Mouse (Mus musculus): Measurements from ENCODE around the gene Lgr4.

Lgr4 gene

GRCm38 (mm10) chr2:109976181-109976580 is 58.7 kb downstream of the Lgr4 start:
- DNase-seq (ENCODE audit: low read depth, low spot score), result no peak

GRCm38 (mm10) chr2:109977322-109977721 is 59.9 kb downstream of the Lgr4 start:
- DNase-seq (ENCODE audit: low read depth, low spot score), result no peak

GRCm38 (mm10) chr2:109979209-109979608 is 61.8 kb downstream of the Lgr4 start:
- DNase-seq (ENCODE audit: low read depth, low spot score), result no peak

DNA sequence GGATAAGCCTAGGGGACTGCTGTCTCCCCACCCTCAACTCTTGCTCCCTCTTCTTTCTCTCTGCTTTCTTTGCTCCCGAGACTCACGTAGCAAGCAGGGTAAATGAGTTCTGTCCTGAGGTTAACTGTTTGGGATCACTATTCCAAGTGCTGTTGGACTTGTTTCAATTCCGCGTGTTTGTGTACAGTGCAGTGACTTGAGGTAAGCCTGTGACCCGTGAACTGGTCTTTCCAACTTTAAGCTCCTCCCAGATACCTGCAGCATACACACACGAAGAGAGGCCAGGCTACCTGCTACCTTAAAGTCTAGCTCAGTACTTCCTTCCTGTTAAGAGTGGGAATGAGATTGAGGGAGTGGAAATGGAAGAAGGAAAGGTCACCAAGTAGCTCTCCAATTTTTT is 66.0 kb downstream of the Lgr4 start:
- DNase-seq (ENCODE audit: low read depth, low spot score), result no peak

GRCm38 (mm10) chr2:109984930-109985329 is 67.5 kb downstream of the Lgr4 start:
- no peak for DNase-seq (ENCODE audit: low read depth, low spot score)

GRCm38 (mm10) chr2:109985560-109985959 is 68.1 kb downstream of the Lgr4 start:
- no peak for DNase-seq (ENCODE audit: low read depth, low spot score)

DNA sequence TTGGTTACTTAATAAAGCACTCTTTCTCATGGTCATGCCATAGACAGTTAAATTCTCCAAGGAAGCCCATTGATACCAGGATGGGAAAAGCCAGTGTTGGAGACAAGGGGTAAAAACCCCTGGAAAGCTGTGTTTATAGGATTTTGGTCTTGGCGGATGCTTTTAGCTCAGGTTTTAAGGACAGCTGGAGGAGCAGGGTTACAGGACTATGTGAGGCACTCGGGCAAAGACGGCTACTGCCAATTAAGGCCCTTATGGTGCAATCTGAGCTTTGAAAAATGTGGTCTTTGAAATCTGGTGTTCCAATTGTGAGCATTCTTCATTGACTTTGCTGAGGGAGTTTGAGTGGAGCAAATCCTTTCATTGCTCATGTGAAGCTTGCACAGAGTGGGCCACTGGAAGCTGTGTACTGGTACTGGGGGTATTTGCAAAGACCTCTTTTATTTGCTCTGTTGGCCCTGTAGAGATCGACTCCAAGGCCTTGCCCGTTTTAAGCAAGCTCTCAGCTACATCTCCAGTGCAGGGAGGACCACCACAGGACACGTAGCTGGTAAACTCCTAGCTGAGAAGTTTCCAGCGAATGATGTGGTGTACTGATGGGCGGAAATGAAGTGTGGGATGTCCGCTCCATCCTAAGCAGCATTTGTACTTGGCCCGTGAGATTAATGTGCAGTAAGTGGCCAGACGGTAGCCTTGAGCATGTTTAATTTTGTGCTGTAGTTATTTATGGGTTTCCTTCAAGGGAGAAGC is 68.8 kb downstream of the Lgr4 start:
- no peak for DNase-seq (ENCODE audit: low read depth, low spot score)

DNA sequence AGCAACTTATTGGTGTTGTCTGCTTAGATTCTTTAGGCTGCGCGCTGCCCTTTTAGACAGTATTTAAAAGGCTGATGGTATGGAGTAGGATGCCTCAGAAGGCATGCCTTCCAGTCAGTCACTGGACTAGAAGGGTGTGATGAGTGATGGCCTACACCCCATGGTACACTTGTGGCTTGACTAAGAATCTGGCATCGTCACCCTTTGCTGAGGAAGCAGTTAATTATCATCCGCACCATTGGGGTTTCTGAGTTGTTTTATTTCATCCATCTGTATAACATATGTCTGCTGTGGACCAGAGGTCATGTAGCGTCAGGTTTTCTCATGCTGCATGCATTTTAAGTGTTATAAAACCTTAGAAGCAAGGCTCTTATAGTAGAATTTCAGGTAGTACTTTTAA is 70.5 kb downstream of the Lgr4 start:
- no peak for DNase-seq (ENCODE audit: low read depth, low spot score)

GRCm38 (mm10) chr2:109989196-109989595 is 71.7 kb downstream of the Lgr4 start:
- no peak for DNase-seq (ENCODE audit: low read depth, low spot score)

- DNase-seq (ENCODE audit: low read depth, low spot score), result no peak
Measured at GRCm38 (mm10) chr2:109989679-109990473, 72.4 kb downstream of the Lgr4 start.

DNA sequence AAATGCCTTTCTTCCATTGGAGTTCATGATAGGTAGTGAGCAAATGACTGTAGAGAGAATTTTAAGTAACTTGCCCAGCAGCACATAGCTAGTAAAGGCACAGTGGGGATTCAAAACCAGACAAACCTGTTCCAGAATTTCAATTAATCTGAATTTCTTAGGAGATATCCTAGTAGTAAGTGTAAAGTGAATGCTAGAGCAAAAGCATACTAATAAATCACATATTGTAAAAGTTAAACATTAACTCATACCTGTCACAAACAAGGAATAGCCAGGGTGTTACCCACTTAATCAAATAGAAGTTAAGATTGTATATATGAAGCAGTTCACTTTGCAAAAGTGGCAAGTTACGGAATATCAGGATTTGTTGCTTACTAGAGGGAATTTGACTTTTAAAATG is 74.3 kb downstream of the Lgr4 start:
- no peak for DNase-seq (ENCODE audit: low read depth, low spot score)

- DNase-seq (ENCODE audit: low read depth, low spot score), result no peak
Measured at GRCm38 (mm10) chr2:109992448-109993073, 75.1 kb downstream of the Lgr4 start.

- no peak for DNase-seq (ENCODE audit: low read depth, low spot score)
Measured at GRCm38 (mm10) chr2:109993404-109993803, 76.0 kb downstream of the Lgr4 start.

DNA sequence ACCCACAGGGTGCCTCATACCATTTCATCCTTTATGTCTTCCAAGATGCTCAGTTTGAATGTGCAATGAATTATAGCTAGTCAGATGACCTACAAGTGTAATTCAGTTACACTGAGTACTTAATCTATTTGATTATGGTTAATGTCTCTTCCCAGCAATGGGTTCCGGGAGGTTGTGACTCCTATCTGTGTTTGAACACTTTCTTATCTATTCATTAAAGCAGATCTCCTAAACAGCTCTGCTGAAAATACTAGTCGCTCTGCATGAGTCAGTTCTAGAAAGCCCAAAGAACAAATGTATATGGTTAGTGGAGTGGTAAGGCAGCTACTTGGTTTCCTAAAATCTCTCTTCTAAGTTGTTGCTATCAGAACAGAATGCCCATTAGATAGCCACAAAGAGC is 77.6 kb downstream of the Lgr4 start:
- no peak for DNase-seq (ENCODE audit: low read depth, low spot score)

DNA sequence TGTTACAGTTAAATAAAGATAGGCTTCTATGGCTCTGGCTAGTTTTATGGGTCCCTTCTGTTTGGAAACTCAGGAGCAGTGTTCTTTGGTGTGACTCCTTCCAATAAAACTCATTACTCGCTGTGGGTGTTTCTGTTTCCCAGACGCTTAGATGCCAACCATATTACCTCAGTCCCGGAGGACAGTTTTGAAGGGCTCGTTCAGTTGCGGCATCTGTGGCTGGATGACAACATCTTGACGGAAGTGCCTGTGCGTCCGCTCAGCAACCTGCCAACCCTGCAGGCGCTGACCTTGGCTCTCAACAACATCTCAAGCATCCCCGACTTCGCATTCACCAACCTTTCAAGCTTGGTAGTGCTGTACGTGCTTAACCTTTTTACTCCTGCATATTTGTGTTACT is 79.0 kb downstream of the Lgr4 start:
- DNase-seq (ENCODE audit: low read depth, low spot score), result no peak

DNA sequence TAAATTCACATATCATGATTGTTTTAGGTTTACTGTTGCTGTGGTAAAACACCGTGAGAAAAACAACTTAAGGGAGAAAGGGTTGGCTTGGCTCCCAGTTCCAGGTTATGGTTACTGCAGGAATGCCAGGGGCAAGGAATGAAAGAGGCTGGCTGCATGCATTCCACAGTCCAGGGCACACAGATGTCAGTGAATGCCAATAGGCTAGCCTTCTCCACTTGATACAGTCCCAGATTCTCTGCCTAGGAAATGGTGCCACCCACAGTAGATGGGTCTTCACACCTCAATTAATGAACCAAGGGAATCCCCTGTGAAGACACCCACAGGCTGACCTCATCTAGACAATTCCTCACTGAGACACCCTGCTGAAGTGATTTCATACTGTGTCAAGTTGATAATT is 87.2 kb downstream of the Lgr4 start:
- DNase-seq (ENCODE audit: low read depth, low spot score), result no peak

DNA sequence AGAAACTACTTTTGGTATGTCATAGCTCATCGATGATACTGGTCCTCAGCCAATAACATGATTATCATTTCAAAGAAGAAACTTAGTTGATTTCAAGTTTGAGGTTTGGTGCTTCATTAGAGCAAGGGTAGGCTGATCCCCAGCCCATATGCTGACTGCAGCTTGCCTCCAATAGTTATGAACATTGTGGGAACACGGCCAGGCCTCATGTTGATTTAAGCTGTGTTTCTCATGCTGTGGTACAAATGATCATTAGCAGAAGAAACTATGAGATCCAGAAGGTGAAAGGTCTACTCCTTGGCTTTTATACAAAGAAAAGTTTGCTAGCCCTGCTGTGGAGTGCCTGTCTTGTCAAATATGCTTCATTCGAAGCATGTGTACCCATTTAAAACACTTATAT is 87.7 kb downstream of the Lgr4 start:
- no peak for DNase-seq (ENCODE audit: low read depth, low spot score)

- DNase-seq (ENCODE audit: low read depth, low spot score), result no peak
Measured at GRCm38 (mm10) chr2:110005596-110006239, 88.3 kb downstream of the Lgr4 start.

- DNase-seq (ENCODE audit: low read depth, low spot score), result no peak
Measured at GRCm38 (mm10) chr2:110007423-110008267, 90.2 kb downstream of the Lgr4 start.

DNA sequence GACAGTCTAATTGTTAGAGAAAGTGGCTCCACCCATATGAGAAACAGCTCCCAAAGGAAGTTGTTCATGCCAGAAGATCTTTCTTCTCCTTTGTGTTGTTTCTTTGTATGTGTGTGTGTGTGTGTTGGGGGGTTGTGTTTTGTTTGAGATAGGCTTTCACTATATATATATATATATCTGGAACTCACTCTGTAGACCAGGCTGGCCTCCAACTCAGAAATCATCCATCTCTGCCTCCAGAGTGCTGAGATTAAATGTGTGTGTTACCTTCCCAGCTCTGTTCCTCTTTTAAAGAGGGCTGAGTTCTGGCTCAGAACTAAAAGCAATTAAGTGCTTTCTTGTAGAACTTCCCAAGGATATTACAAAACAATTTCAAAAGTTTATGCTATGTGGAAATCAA is 92.0 kb downstream of the Lgr4 start:
- DNase-seq (ENCODE audit: low read depth, low spot score), result no peak

DNA sequence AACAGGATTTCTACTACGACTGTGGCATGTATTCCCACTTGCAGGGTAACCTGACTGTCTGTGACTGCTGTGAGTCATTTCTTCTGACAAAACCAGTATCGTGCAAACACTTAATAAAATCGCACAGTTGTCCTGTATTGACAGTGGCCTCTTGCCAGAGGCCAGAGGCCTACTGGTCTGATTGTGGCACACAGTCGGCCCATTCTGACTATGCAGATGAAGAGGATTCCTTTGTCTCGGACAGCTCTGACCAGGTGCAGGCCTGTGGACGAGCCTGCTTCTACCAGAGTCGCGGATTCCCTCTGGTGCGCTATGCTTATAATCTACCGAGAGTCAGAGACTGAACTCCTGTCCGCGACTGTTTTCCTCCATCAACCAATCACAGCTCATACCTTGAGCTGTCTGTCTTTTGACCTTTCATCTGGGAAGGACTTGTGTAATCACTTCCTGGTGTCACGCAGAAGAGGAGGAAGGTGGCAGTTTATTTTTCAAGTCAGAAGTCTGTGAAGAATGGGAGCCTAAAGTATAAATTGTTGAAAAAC is 94.8 kb downstream of the Lgr4 start:
- no peak for DNase-seq (ENCODE audit: low read depth, low spot score)

All from telencephalon, adult 2 months (tissue).